Mouse (Mus musculus): ENCODE results near the gene Otud3. TPM values are rescaled to one million over a fixed set of nuclear protein-coding genes. Genes with fewer than 3 reads are reported as not detected.

Otud3 gene
- 10 to 100 TPM in 1 of 2 experiments, 1 to 10 TPM in 1; 9.1 to 10.1 TPM for total RNA-seq (2021)
- long read RNA-seq, experiment 1, partial matches to known transcripts: 0 of 3 reads
- long read RNA-seq, experiment 1, other reads (novel, unspliced or antisense): 1 of 3 reads
- long read RNA-seq, experiment 2, transcript Otud3-201 (8 exons, 1,668 nt): major isoform, 6 of 8 reads
- long read RNA-seq, experiment 2, partial matches to known transcripts: 0 of 8 reads
- long read RNA-seq, experiment 2, other reads (novel, unspliced or antisense): 2 of 8 reads

DNA sequence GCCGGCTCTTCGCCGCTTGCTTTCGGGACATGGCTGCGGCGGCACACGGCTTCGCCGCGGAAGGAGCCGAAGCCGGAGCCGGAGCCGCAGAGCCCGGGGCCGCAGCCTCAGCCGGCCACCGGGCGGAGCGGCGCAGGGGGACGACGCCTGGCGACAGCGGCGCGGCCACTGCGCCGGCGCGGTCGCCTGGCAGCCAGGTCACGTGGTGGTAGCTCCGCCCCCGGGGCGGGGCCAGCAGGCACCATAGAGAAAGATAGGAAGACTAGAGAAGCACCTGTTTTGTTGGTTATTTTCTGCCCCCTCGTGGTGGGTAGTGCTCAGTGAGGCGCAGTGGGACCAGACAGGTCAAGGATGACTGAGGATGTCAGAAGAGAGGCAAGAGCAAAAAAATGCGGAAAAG, at the start of gene Otud3:
Gene Otud3, minus strand, starts transcription at position 149 of the 400 bp plus-strand sequence.
- peak; percentile 85 to 92 for DNase-seq (ENCODE audit: low spot score in 2 of 2)

DNA sequence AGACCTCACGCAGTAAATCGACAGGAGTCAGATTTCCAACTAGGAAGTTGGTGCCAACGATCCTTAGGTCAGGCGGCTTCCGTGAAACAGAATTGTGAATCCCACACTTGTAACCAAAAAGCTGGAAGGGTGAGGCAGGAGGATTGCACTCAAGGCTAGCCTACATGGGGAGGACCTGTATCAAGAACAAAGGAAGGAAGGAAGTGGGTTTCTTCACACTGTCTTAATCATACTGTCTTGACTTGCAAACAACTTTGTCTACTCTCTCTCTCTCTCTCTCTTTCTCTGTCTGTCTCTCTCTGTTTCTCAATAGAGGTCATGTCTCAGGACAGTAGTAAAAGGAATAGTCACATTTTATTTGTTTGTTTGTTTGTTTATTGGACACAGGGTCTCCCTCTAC, 49.0 kb upstream of the Otud3 start:
- no peak for DNase-seq (ENCODE audit: low spot score in 2 of 2)

DNA sequence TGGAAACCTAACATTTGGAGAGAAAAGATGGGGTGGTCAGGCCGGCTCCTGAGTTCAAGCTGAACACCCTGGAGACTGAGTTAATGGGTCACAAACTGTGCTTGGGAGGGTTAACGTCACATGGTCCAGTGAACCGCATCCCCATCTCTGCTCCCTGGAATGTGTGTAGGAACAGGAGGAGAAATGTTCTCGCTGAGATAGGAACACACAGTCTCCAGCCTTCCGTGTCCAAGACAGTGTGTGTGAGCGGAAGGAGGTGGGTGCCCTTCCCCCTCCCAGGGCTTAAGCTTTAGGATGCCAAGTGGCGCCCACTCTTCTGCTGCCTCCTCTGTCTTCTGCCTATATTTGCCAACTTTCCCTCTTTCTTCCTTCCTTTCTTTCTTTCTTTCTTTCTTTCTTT, 46.2 kb upstream of the Otud3 start:
- DNase-seq (ENCODE audit: low spot score in 2 of 2): no peak

DNA sequence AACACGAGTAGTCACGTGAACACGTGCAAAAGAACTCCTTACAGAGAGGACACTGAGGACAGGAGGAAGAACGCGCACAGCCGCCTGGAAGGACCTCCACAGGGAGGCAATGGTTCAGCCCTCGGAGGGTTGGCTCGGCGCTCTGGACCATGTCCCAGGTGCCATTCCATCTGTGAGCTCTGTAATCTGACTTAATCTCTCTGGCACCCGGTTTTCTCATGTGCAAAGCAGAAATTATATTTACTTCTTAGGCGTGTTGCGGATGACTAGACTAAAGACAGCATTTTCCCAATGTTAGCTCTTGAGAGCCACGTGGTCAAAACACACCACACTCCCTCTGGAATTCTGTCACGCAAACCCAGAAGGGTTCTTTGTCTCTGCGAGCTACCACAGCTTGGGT, 45.4 kb upstream of the Otud3 start:
- no peak for DNase-seq (ENCODE audit: low spot score in 2 of 2)

DNA sequence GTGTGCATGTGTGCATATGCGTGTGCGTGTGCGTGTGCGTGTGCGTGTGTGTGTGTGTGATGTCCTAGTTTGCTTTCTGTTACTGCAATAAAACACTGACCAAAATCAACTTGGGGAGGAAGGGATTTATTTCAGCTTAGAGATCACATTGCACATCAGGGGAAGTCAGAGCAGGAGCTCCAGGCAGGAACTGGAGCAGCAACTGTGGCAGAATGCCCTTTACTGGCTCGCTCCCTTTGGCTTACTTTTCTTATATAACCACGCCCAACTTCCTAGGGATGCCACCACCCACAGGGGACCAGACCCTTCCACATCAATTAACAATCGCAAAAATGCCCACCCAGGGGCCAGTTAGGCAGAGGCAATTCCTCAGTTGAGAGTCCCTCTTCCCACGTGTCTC, 44.9 kb upstream of the Otud3 start:
- DNase-seq (ENCODE audit: low spot score in 2 of 2): no peak

DNA sequence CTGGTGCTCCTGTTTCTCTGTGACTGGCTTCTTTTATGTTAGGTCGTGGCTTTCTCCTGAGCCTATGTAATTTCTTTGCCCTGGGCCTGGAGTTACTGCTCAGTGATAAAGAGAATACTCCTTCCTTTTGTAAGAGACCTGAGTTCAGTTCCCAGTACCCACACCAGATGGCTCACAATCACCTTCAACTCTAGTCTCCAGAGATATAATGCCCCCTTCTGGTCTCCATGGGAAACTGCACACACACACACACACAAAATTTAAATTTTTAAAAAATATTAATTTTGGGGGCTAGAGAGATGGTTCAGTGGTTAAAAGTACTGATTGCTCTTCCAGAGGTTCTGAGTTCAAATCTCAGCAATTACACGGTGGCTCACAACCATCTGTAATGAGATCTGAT, 34.5 kb upstream of the Otud3 start:
- no peak for DNase-seq (ENCODE audit: low spot score in 2 of 2)

DNA sequence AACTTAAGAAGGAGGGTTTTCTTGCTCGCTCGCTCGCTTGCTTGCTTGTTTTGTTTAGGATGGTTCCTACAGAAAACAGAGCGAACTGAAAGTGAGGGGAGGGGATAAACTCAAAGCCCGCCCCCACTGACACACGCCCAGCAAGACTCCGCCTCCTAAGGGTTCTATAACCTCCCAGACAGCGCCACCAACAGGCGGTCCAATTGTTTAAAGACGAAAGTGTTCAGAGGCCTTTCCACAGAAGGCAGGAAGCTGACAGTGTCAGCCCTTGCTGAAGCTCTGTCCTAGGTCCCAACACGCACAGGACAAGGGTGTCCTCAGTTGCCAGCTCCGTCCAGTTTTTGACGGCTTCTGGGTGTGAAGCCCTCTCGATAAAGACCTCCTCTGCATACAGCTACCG, 30.0 kb upstream of the Otud3 start:
- DNase-seq (ENCODE audit: low spot score in 2 of 2): peak; percentile 45 to 63

DNA sequence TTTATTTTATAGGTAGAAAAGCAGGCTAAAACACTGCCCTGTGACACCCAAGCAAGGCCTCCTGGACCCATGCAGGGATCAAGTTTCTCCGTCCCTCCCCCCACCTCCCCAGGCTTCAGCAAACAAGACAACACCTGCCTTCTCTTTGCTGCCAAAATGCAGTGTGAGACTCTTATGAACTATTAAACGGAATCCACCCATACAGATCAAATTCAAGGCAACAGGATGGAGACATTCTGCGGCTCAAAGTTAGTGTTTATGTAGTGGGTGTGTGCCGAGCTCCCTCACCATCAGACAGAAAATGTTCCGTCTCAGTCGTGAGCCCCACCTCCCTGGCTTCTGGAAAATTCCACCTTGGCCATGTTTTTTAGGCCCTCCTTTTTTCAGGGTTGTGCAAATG, 28.2 kb upstream of the Otud3 start:
- DNase-seq (ENCODE audit: low spot score in 2 of 2): no peak

DNA sequence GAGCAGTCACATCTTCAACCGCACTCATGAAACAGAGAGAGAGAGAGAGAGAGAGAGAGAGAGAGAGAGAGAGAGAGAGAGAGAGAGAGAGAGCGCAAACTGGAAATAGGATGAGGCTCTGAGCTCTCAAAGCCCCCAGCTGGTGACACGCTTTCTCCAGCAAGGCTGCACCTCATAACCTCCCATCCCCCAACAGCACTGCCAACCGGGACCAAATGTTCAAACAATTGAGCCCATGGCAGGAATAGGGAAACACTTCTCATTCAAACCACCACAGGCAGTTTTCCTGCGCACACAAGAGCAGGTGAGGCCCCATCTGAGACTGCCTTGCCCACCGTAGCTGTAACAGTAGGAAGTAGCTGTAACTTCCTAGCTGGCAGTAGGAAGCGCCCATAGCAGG, 27.7 kb upstream of the Otud3 start:
- DNase-seq (ENCODE audit: low spot score in 2 of 2): no peak

DNA sequence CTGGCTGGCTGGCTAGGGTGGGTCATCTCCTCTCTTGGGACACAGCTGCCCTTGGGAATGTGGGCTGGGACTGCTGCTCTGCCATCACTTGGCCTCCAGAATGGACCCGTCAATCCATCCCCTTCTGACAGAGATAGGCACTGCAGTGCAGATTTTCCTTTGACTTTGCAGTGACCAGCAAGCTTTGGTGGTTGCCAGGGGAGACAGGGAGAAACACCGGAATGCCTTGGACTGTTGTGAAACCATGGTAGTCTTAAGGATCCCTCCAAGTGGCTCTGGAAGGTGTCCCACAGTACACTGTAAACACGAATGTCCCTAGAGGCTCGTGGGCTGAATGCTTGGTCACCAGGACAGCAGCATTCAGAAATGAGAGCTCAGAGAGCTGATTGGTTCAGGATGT, 25.7 kb upstream of the Otud3 start:
- no peak for DNase-seq (ENCODE audit: low spot score in 2 of 2)

DNA sequence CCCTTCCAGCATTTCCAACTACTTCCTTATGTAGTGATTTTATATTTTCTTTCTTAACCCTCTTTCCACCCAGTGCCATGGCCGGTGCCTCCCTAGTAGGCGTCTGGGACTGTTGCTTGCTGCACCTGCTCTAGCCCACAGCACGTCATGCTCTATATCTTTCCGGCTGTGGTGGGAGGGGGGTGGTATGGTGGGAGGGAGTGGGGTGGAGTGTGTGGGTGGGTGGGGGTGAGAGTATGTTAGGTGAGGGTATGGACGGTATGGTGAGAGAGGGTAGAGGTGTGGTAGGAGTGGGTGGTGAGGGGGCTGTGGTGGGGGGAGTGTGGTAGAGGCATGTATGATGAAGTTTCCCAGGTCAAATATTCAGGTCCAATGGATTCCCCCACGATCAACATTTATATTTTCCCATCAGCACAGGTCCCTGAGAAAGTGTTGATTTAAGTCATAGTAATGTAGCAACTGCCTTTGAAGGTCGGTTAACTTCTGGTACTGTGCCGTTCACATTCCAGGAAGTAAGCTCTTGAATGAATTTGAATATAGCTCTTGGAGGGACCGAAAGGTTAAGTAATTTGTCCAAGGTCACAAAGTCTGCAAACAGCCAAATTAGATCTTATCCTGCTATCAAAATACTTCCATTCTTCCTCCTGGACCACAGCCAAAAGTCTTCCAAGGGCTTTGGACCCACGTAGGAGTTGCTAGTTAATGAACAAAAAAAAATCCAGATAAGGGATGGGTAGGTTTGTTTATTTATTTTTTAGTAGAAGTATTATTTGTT, 24.9 kb upstream of the Otud3 start:
- no peak for DNase-seq (ENCODE audit: low spot score in 2 of 2)

DNA sequence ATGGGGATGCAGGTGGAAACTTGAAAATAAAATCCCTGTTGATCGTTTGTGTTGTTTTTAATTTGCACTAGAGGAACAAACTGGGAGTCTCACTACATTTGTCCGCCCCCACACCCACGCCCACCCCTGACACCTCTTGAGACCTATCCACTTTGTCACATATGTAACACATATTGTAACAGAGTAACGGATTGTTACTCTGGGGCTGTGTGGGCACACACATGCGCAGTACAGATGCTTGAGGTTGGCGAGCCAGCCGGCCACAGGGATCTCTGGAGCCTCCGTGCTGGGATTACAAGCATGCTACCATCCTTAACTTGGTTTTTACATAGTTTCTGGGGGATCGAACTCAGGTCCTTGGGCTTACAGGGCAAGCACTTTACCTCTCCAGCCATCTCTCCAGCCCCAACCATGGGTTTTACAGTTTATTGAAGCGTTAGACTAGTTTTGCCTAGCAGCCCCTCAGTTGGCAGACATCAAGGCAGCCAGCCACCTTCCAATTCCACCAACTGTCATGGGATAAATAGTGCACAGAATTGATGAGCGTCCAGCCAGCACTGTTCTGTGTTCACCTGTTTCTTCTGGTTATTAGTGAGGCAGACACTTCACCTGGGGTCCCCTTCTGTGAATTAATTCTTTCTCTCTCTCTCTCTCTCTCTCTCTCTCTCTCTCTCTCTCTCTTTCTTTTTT, 20.9 kb upstream of the Otud3 start:
- DNase-seq (ENCODE audit: low spot score in 2 of 2): no peak

DNA sequence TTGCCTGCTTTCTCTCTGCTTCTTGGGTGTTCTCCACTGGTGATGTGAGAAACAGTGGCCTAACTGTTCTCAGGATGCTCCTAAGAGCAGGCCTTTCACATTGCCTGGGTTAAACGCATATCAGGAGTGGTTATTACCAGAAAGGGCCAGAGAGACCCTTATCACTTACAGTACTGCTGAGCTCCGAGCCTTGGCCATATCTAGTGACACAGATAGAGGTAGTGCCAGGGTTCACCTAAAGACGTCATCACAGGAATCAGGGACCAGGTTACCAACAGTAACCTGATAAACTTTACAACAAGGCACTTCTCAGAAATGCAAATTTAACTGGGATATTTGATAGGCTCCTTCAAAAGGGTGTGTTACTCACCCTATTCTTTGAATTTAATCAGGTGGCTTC, 20.1 kb upstream of the Otud3 start:
- DNase-seq (ENCODE audit: low spot score in 2 of 2): no peak

DNA sequence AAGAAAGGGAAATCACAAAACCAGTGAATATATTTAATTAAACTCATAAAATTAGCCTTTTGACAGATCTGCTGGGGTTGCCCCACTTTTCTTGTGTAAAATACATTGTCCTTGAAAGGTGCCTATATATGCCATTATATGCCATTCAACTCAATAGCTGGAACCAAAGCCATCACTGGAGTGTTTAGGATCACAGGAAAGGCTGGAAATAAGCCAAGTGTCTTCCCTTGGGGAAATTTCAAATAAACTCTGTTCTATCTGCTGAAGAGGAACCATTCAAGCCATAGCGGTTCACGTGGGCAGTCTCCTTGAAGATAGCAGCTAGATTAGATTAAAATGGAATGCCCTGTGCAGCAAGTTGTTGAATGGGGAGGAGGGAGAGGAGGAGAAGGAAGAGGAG, 11.8 kb upstream of the Otud3 start:
- no peak for DNase-seq (ENCODE audit: low spot score in 2 of 2)

DNA sequence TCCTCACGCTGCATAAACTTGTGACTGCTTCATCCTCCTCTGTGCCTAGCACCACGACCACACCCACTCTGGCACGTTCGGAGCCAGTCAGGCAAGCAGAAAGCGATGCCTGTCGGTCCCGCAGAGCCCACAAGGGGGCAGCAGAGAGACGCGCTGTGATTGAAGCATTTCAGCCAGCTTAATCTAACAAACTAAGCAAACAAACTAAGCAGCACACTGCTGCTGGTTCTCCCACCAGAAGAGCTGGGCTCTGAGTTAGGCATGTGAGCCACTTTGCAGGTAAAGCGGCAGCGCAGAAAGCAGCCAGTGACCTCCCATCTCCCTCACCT, 8.3 kb upstream of the Otud3 start:
- DNase-seq (ENCODE audit: low spot score in 2 of 2): peak; percentile 84 to 89

DNA sequence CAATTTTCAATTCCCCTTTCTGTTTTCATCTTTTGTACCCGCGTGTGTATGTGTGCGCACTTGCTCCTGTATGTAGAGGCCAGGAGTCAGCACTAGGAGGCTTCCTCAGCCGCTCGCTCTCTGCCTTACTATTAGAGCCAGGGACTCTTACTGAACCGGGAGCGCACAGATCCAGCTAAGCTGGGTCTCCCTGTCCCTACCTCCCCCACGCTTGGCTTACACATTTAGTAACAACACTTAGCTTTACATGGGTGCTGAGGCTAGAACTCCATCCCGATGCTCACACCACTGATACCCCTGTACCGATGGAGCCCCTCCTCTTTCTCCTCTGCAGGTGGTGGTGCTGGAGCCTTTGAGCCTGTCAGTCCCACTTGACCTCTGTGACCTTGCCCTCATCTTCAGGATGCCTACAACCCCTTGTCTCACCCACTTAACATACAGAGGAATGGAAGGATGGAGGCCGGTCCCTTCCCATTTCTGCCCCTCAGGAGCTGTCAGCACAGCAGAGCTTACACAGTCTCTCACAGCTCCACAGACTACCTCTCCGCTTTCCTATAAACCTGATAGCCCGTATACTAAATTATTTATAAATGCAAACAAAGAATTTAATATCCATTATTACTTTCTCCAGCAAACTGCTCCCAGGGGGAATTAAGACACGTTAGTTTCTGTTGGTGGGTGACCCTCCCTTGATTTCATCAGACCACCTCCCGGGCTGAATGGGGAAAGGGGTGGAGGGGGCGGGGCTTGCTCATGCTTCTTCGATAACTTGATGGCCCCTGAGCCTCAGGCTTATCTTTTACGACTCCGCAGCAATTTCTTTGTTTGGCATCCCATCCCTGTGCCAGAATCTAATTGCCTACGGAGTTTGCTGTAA, 7.7 kb upstream of the Otud3 start:
- DNase-seq (ENCODE audit: low spot score in 2 of 2): no peak

DNA sequence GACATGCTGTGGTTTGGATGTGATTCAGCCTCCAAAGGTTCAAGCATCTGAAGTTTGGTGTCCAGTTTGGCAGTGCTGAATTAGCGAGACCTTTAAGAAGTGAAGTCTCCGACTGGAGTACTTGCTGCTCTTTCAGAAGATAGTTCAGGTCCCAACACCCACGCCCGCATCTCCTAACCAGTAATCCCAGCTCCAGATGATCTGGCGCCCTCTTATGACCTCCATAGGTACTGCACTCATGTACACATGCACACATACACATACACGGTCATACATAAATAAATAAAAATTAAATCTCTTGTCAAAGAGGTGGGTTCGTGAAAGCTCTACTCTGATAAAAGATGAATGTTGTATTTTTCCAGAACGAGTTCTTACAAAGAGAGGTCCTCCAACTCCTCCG, 3.5 kb upstream of the Otud3 start:
- no peak for DNase-seq (ENCODE audit: low spot score in 2 of 2)

DNA sequence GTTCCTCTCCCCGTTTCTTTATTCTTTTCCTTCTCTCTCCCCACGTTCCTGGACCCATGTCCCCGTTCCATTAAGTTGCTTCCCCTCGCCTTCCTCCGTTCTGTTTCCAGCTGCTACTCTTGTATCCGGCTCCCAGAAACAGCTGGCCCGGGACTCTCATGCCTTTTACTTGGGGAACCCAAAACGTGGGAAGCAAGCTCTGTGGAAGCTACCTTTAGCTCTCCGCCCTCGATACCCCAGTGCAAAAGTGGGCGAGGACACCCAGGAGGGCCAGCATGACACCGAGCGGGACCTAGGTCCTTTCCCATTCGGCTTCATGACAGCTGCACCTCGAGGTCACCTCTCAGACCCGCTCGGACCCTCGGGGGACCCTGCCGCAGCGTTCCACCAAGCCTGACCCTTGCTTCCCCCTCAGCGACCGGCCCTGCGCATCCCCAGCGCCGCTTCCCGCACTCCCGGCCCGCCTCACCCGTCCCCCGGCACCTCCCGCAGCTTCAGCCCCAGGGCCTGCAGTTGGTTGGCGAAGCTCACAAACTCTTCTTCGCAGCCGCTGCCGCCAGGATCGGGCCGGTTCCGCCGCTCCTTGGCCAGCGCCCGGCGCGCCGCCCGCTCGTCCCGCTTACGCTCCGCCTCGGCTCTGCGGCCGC, 481 bp downstream of the Otud3 start:
- peak; percentile 14 to 21 for DNase-seq (ENCODE audit: low spot score in 2 of 2)

DNA sequence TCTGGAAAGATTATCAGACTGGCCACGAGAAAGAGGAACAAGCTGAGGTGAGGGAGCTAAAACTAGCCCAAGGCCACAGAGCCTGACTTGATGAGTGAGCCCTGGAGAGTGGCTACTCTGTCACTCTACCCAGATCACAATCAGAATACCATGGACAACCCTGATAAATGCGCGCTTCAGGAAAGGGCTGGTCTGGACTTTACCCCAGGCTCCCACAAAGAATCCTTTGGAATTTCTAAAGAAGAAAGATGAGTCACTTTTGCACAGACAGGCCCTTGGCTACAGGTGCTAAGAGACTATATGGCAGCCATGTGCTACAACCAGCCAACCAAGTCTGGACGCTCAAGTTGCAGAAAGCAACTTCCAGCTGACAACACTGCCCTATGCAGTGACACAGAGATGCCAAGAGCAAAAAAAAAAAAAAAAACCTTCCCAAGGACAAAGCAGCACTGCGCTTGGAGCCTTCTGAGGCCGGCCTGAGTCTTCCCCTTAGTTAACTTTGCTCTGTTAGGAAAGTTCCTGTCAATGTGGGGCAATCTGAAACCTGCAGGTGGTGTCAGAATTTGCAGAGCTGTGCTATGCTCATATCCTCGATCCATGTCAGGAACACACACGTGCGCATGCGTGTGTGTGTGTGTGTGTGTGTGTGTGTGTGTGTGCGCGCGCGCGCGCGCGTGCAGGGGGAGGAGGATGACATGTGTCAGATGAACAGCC, 8.0 kb downstream of the Otud3 start:
- no peak for DNase-seq (ENCODE audit: low spot score in 2 of 2)

DNA sequence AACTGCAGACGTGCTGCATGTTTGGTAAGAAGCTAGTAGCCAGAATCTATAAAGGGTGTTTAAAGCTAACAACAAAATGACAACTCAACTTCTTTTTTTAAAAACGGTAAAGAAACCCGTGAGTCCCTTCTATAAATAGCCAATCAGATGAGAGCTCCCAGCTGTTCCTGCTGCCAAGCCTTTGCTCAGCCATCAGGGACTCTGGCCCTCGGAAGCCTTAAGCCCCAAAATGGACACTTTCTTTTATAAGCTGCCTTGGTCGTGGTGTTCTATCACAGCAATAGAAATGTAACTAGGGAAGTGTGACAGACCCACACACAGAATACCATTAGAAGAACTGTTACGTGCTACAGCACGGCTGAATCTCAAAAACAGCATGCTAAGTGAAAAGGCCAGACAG, 14.4 kb downstream of the Otud3 start:
- DNase-seq (ENCODE audit: low spot score in 2 of 2): no peak

Measured in adrenal gland, postnatal 4 days (tissue).